Mouse (Mus musculus) heart, embryonic 10.5 days (tissue): ENCODE results near the gene Cacna1s. TPM values are rescaled to one million over a fixed set of nuclear protein-coding genes. Genes with fewer than 3 reads are reported as not detected.

ENCODE experiments used
- DNase-seq: peaks from one replicate; pipeline ENCODE4 v3.0.0-alpha.2; 2017; ENCODE audit warnings: low spot score
- H3K27ac ChIP-seq: fragments of 300-500 bp; sonication (generic); 2 replicates; pipeline ENCODE4 v1.5.1; 2016; ENCODE audit warnings: mild to moderate bottlenecking
- H3K27me3 ChIP-seq: fragments of 300-500 bp; sonication (generic); 2 replicates; pipeline ENCODE4 v1.6.1; 2016; ENCODE audit warnings: mild to moderate bottlenecking; ENCODE audit not compliant: poor library complexity, insufficient read depth, severe bottlenecking
- H3K36me3 ChIP-seq: fragments of 300-500 bp; sonication (generic); 2 replicates; pipeline ENCODE4 v1.6.1; 2016; ENCODE audit warnings: mild to moderate bottlenecking, moderate library complexity
- H3K4me1 ChIP-seq: fragments of 300-500 bp; sonication (generic); 2 replicates; pipeline ENCODE4 v1.6.1; 2016; ENCODE audit warnings: mild to moderate bottlenecking
- H3K4me3 ChIP-seq: fragments of 300-500 bp; sonication (generic); 2 replicates; pipeline ENCODE4 v1.5.1; 2016; ENCODE audit warnings: mild to moderate bottlenecking, moderate library complexity
- H3K9me3 ChIP-seq: fragments of 300-500 bp; sonication (generic); 2 replicates; pipeline ENCODE4 v1.6.1; 2016; ENCODE audit warnings: mild to moderate bottlenecking, moderate library complexity
- WGBS: fragments of 180-500 bp; shearing (Covaris S2); methylation state at CpG from one replicate; pipeline ENCODE4 v1.1.7; 2016; 5-methylcytosine and 5-hydroxymethylcytosine counted together
- polyA plus RNA-seq: library from polyadenylated mRNA; unstranded; fragments of >200 nt; fragmentation: Nextera tagmentation; extraction: Ambion mirVana; gene quantifications from 2 replicates; pipeline ENCODE4 v1.2.1, GENCODE M21; 2016

Cacna1s gene
- polyA plus RNA-seq, 1 experiment from 2014 or later: 1.3 TPM

DNA sequence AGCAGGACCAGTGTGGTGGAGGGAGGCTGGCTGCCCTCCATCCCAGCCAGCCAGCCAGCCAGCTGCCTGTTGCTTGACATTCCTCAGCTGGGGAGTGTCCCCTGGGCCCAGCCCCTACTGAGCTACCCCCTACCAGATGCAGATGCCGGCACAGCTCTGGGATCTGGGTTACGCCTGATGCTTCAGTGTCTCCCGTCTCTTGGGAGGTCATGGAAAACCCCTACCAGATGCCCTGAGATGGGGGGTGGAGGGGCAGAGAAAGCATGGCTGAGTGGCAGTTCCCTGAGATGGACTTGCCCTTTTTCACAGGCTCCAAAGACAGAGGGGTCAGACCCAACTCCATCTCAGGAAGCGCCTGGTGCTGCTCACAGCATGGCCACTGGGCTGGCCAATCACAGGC is 84.0 kb downstream of the Cacna1s start:
- no peak for DNase-seq
- Histone ChIP-seq H3K4me3 (no peak overlapping the region), H3K9me3 (no peaks in the 10 kb centered on the region), H3K36me3 (no peaks in the 10 kb centered on the region), H3K27ac (peak overlapping the region; percentile 97), H3K4me1 (peaks cover 99% of the 10 kb centered on the region), H3K27me3 (peaks cover 6% of the 10 kb centered on the region; the same call in 1 of the 2 replicates)
- 29% methylated on average over 4 of the region's 4 CpGs for whole genome bisulfite sequencing

DNA sequence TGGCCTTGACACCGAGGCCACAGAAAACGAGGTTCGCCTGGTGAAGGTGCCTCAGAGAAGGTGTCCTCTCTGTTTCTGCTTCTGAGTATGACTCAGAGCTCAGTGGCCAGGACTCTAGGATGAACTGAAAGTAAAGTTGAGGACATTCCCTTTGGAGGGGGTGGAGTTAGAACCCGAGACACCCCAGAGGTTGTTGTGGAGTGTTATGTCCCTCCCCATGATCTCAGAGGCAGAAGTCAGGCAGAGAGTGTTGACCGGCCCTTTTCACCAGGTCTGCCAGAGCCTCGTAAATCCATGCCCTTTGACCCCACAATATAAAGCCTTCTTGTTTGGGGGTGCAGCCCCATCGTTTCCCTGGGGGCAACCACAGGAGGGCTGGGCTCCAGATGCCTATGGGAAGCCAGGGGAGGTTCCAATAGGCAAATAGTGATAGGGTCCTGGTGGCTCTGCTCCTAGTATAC is 84.6 kb downstream of the Cacna1s start:
- peak overlapping the region; percentile 97 for H3K27ac ChIP-seq
- no peaks in the 10 kb centered on the region for H3K36me3 ChIP-seq
- no peak for DNase-seq
- H3K4me3 ChIP-seq: no peak overlapping the region
- peaks cover 6% of the 10 kb centered on the region; the same call in 1 of the 2 replicates for H3K27me3 ChIP-seq
- peaks cover 99% of the 10 kb centered on the region for H3K4me1 ChIP-seq
- H3K9me3 ChIP-seq: no peaks in the 10 kb centered on the region
- 23% methylated on average over 7 of the region's 7 CpGs for WGBS

GRCm38 (mm10) chr1:136137575-136137974 is 85.0 kb downstream of the Cacna1s start:
- Histone ChIP-seq H3K27ac (peak overlapping the region; percentile 97), H3K27me3 (peaks cover 6% of the 10 kb centered on the region; the same call in 1 of the 2 replicates), H3K4me1 (peaks cover 99% of the 10 kb centered on the region), H3K36me3 (no peaks in the 10 kb centered on the region), H3K9me3 (no peaks in the 10 kb centered on the region), H3K4me3 (peak overlapping the region; percentile 29)
- WGBS: 8% methylated on average over 4 of the region's 4 CpGs
- DNase-seq: peak; percentile 87

DNA sequence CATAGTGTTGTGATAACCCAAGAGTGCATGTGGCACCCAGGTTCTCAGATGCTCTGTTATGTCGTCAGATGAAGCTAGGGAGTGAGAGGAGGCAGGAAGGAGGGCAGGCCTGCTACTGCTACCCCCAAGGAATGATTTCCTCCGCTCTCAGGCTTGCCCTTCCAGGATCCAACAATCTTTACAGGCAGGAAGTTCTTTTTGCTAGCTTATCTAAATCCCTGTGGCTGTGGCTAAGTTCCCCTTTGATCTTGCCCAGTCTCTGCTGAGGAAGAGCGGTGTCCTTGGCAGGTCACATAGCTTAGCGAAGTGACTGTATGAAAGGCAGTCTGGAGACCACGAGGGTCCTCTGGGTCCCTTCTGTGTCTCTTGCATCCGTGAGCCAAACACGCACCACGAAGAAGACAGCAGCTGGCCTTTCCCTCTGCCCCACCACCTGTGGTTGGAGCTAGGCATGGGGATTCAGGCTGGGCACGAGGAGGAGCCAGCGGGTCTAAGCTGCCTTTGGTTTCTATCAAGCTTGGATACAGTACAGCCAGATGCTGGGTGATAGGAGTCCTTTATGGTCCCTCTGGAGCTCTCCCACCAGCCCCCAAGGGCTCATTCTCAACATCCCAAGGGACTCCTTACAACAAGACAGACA is 85.8 kb downstream of the Cacna1s start:
- Histone ChIP-seq H3K9me3 (no peaks in the 10 kb centered on the region), H3K27me3 (no peaks in the 10 kb centered on the region), H3K4me1 (peaks cover 99% of the 10 kb centered on the region), H3K4me3 (peak overlapping the region; percentile 29), H3K36me3 (no peaks in the 10 kb centered on the region), H3K27ac (peak overlapping the region; percentile 97)
- 9% methylated on average over 10 of the region's 10 CpGs for WGBS
- no peak for DNase-seq

DNA sequence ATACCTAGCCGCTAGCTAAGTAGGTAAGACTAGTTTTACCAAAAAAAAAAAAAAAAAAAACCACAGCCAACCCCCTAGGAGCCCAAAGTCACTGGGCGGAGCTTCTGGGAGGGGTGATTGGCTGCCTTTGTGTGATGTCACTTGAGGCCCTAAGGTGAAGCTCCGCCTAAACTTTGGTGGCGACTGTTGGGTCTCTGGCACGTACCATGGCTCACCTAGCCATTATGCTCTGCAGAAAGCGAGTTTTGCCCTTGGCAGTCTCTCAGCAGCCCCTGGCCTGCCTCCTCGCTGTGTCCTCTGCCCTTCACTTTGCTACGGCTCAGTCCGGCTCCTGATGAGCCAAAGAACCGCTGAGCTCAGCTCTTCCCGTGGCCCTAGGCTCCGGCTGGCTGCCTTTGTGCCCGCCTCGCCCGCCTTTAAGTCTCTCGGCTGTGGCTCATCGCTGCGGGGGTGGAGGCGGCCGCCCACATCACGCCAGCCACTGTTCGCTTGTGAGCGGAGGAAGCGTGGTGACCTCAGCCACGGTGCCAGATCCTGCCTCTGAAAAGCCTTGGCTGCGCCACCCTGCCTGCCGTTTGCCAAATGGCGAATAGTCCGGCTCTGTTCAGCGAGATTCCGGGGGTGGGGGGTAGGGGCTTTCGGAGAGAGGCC is 87.6 kb downstream of the Cacna1s start:
- peak; percentile 91 for DNase-seq
- H3K4me1 ChIP-seq: peaks cover 86% of the 10 kb centered on the region
- H3K36me3 ChIP-seq: 0 out of 2 replicates have a peak, but pooled peaks cover 4% of the 10 kb centered on the region
- no peaks in the 10 kb centered on the region for H3K9me3 ChIP-seq
- H3K27ac ChIP-seq: peak overlapping the region; percentile 97
- WGBS: under 1% methylated on average over 32 of the region's 32 CpGs
- no peaks in the 10 kb centered on the region for H3K27me3 ChIP-seq
- peak overlapping the region; percentile 75 for H3K4me3 ChIP-seq

GRCm38 (mm10) chr1:136141176-136141950 is 88.8 kb downstream of the Cacna1s start:
- no peaks in the 10 kb centered on the region for H3K9me3 ChIP-seq
- H3K27ac ChIP-seq: no peak overlapping the region; the same call in 1 of the 2 replicates
- WGBS: 74% methylated on average over 11 of the region's 11 CpGs
- 0 out of 2 replicates have a peak, but pooled peaks cover 4% of the 10 kb centered on the region for H3K36me3 ChIP-seq
- H3K4me3 ChIP-seq: no peak overlapping the region
- no peak for DNase-seq
- no peaks in the 10 kb centered on the region for H3K27me3 ChIP-seq
- H3K4me1 ChIP-seq: peaks cover 73% of the 10 kb centered on the region

DNA sequence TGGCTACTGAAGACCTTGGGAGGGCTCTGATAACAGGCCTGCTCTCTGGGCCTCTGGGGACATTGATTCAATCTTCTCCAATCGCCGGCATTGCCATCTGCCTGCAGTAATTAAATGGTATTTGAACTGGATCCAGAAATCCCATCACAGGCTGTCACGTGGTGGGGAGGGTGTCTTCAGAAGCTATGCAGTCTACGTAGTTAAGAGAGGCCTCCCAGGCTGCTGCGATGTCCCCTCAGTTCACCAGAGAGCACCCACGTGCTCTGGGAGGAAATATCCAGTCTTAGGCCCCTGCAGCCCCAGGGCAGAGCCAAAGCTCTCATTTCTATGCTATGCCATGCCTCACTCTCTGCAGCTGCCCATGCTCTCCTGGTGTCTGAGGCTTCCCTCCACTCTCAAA is 89.8 kb downstream of the Cacna1s start:
- Histone ChIP-seq H3K36me3 (peaks cover 8% of the 10 kb centered on the region), H3K4me1 (peaks cover 64% of the 10 kb centered on the region), H3K27ac (peak overlapping the region; percentile 65; the same call in 1 of the 2 replicates), H3K27me3 (no peaks in the 10 kb centered on the region), H3K4me3 (no peak overlapping the region), H3K9me3 (no peaks in the 10 kb centered on the region)
- no peak for DNase-seq
- 36% methylated on average over 6 of the region's 6 CpGs for WGBS

- no peak overlapping the region for H3K4me3 ChIP-seq
- peaks cover 52% of the 10 kb centered on the region for H3K4me1 ChIP-seq
- no peaks in the 10 kb centered on the region for H3K27me3 ChIP-seq
- H3K27ac ChIP-seq: 0 out of 2 replicates have a peak overlapping the region, but pooled peaks have one; percentile 44
- 86% methylated on average over 10 of the region's 10 CpGs for WGBS
- DNase-seq: no peak
- H3K9me3 ChIP-seq: no peaks in the 10 kb centered on the region
- peaks cover 20% of the 10 kb centered on the region for H3K36me3 ChIP-seq
Measured at GRCm38 (mm10) chr1:136143514-136143913, 91.0 kb downstream of the Cacna1s start.

GRCm38 (mm10) chr1:136149702-136150101 is 97.2 kb downstream of the Cacna1s start:
- peaks cover 76% of the 10 kb centered on the region for H3K36me3 ChIP-seq

GRCm38 (mm10) chr1:136151371-136151770 is 98.8 kb downstream of the Cacna1s start:
- Histone ChIP-seq H3K9me3 (no peaks in the 10 kb centered on the region), H3K4me1 (0 out of 2 replicates have a peak, but pooled peaks cover 8% of the 10 kb centered on the region), H3K27me3 (no peaks in the 10 kb centered on the region), H3K36me3 (peaks cover 87% of the 10 kb centered on the region), H3K27ac (no peak overlapping the region), H3K4me3 (no peak overlapping the region)
- 87% methylated on average over 8 of the region's 8 CpGs for WGBS
- DNase-seq: no peak

More at GRCm38 (mm10) chr1:136149702-136150101, 97.2 kb downstream of the Cacna1s start:
- no peak for DNase-seq
- Histone ChIP-seq H3K4me3 (no peak overlapping the region), H3K27me3 (no peaks in the 10 kb centered on the region), H3K4me1 (0 out of 2 replicates have a peak, but pooled peaks cover 8% of the 10 kb centered on the region), H3K27ac (no peak overlapping the region), H3K9me3 (no peaks in the 10 kb centered on the region)
- WGBS: 91% methylated on average over 9 of the region's 9 CpGs

GRCm38 (mm10) chr1:136156304-136156703 is 103.8 kb downstream of the Cacna1s start:
- WGBS: 92% methylated on average over 4 of the region's 4 CpGs

GRCm38 (mm10) chr1:136156951-136157350 is 104.4 kb downstream of the Cacna1s start:
- Histone ChIP-seq H3K36me3 (peaks cover 90% of the 10 kb centered on the region), H3K9me3 (no peaks in the 10 kb centered on the region), H3K27ac (no peak overlapping the region), H3K4me1 (peaks cover 16% of the 10 kb centered on the region), H3K4me3 (no peak overlapping the region), H3K27me3 (no peaks in the 10 kb centered on the region; the same call in 1 of the 2 replicates)
- WGBS: 87% methylated on average over 4 of the region's 4 CpGs
- DNase-seq: no peak

More at GRCm38 (mm10) chr1:136156304-136156703, 103.8 kb downstream of the Cacna1s start:
- no peak overlapping the region for H3K4me3 ChIP-seq
- H3K27ac ChIP-seq: no peak overlapping the region
- peaks cover 16% of the 10 kb centered on the region for H3K4me1 ChIP-seq
- DNase-seq: no peak
- no peaks in the 10 kb centered on the region for H3K9me3 ChIP-seq
- H3K36me3 ChIP-seq: peaks cover 91% of the 10 kb centered on the region
- H3K27me3 ChIP-seq: no peaks in the 10 kb centered on the region; the same call in 1 of the 2 replicates
